Mouse (Mus musculus) kidney, embryonic 16.5 days (tissue): ENCODE results near the gene Rexo2. TPM values are rescaled to one million over a fixed set of nuclear protein-coding genes. Genes with fewer than 3 reads are reported as not detected.
"Not testable (repeated sequence)": the region's sequence is repeated elsewhere in the genome, so short reads cannot be mapped to it uniquely, and the experiment has no call there.

ENCODE experiments used
- ATAC-seq: fragments of 200-750 bp; cut with Nextera tagmentation; 2 replicates; pipeline ENCODE4 v1.8.0; 2017; ENCODE audit warnings: moderate TSS enrichment; ENCODE audit not compliant: low FRiP score, low TSS enrichment
- H3K27ac ChIP-seq: fragments of 300-500 bp; sonication (generic); 2 replicates; pipeline ENCODE4 v1.5.1; 2014; ENCODE audit warnings: low read length
- H3K27me3 ChIP-seq: fragments of 300-500 bp; sonication (generic); 2 replicates; pipeline ENCODE4 v1.6.1; 2014; ENCODE audit warnings: low read length, control low read depth, mixed read lengths; ENCODE audit not compliant: insufficient read depth
- H3K36me3 ChIP-seq: fragments of 300-500 bp; sonication (generic); 2 replicates; pipeline ENCODE4 v1.6.1; 2014; ENCODE audit warnings: low read length, control low read depth, mixed read lengths; ENCODE audit not compliant: insufficient read depth
- H3K4me1 ChIP-seq: fragments of 300-500 bp; sonication (generic); 2 replicates; pipeline ENCODE4 v1.6.1; 2014; ENCODE audit warnings: low read length, control low read depth, mixed read lengths; ENCODE audit not compliant: insufficient read depth
- H3K4me2 ChIP-seq: fragments of 300-500 bp; sonication (generic); replicated peaks from 2 replicates; pipeline ENCODE4 v1.6.1; 2014; ENCODE audit warnings: low read depth, low read length
- H3K4me3 ChIP-seq: fragments of 300-500 bp; sonication (generic); 2 replicates; pipeline ENCODE4 v1.5.1; 2014; ENCODE audit warnings: mild to moderate bottlenecking, low read length
- H3K9ac ChIP-seq: fragments of 300-500 bp; sonication (generic); replicated peaks from 2 replicates; pipeline ENCODE4 v1.6.1; 2014; ENCODE audit warnings: low read length
- H3K9me3 ChIP-seq: fragments of 300-500 bp; sonication (generic); 2 replicates; pipeline ENCODE4 v1.6.1; 2016; ENCODE audit warnings: low read length, control low read depth
- WGBS: fragments of 180-500 bp; shearing (Covaris S2); extraction: QIAGEN DNeasy Blood & Tissue Kit; methylation state at CpG from one replicate; pipeline ENCODE4 v1.1.7; 2014; 5-methylcytosine and 5-hydroxymethylcytosine counted together
- polyA plus RNA-seq: library from polyadenylated mRNA; unstranded; fragments of >200 nt; fragmentation: Nextera tagmentation; extraction: Ambion mirVana; gene quantifications from 2 replicates; pipeline ENCODE4 v1.2.1, GENCODE M21; 2015

The Rexo2 gene
- polyA plus RNA-seq, 1 experiment from 2014 or later: 118 TPM

- WGBS: 92% methylated on average over 12 of the region's 12 CpGs
Observed at GRCm38 (mm10) chr9:48473131-48473530, 7.3 kb downstream of the Rexo2 start.

GRCm38 (mm10) chr9:48472441-48473025 is 7.9 kb downstream of the Rexo2 start:
- Histone ChIP-seq H3K4me1 (0 out of 2 replicates have a peak, but pooled peaks cover 5% of the 10 kb centered on the region), H3K9me3 (no peaks in the 10 kb centered on the region), H3K4me2 (no peak overlapping the region), H3K9ac (no peak overlapping the region), H3K4me3 (no peak overlapping the region), H3K36me3 (peaks cover 29% of the 10 kb centered on the region), H3K27me3 (no peaks in the 10 kb centered on the region), H3K27ac (no peak overlapping the region)
- no peak for ATAC-seq
- 92% methylated on average over 15 of the region's 15 CpGs for WGBS

More at GRCm38 (mm10) chr9:48473131-48473530, 7.3 kb downstream of the Rexo2 start:
- Histone ChIP-seq H3K9ac (no peak overlapping the region), H3K9me3 (no peaks in the 10 kb centered on the region), H3K36me3 (peaks cover 25% of the 10 kb centered on the region), H3K27me3 (no peaks in the 10 kb centered on the region), H3K4me2 (no peak overlapping the region), H3K4me1 (peaks cover 9% of the 10 kb centered on the region; the same call in 1 of the 2 replicates), H3K4me3 (no peak overlapping the region), H3K27ac (no peak overlapping the region)
- no peak for ATAC-seq

GRCm38 (mm10) chr9:48467471-48467870 is 13.0 kb downstream of the Rexo2 start:
- ATAC-seq, H3K4me3 ChIP-seq, H3K27ac ChIP-seq, H3K4me1 ChIP-seq, H3K9me3 ChIP-seq, H3K27me3 ChIP-seq, H3K4me2 ChIP-seq, H3K9ac ChIP-seq: not testable (repeated sequence)
- peaks cover 19% of the 10 kb centered on the region for H3K36me3 ChIP-seq
- 94% methylated on average over 5 of the region's 5 CpGs for WGBS

GRCm38 (mm10) chr9:48466804-48467203 is 13.6 kb downstream of the Rexo2 start:
- Histone ChIP-seq H3K27ac (no peak overlapping the region), H3K4me1 (0 out of 2 replicates have a peak, but pooled peaks cover 2% of the 10 kb centered on the region), H3K9ac (no peak overlapping the region), H3K27me3 (no peaks in the 10 kb centered on the region), H3K4me2 (no peak overlapping the region), H3K36me3 (peaks cover 19% of the 10 kb centered on the region), H3K4me3 (no peak overlapping the region), H3K9me3 (peaks cover 7% of the 10 kb centered on the region)
- no peak for ATAC-seq
- WGBS: 72% methylated on average over 3 of the region's 3 CpGs

- ATAC-seq: no peak
- no peak overlapping the region for H3K4me2 ChIP-seq
- 94% methylated on average over 3 of the region's 3 CpGs for WGBS
- no peak overlapping the region for H3K4me3 ChIP-seq
- no peak overlapping the region for H3K27ac ChIP-seq
- H3K36me3 ChIP-seq: peaks cover 19% of the 10 kb centered on the region
- no peak overlapping the region for H3K9ac ChIP-seq
- peaks cover 7% of the 10 kb centered on the region for H3K9me3 ChIP-seq
- no peaks in the 10 kb centered on the region for H3K27me3 ChIP-seq
- 0 out of 2 replicates have a peak, but pooled peaks cover 2% of the 10 kb centered on the region for H3K4me1 ChIP-seq
Observed at GRCm38 (mm10) chr9:48465671-48466070, 14.8 kb downstream of the Rexo2 start.

GRCm38 (mm10) chr9:48461545-48461944 is 18.9 kb downstream of the Rexo2 start:
- WGBS: 47% methylated on average over 3 of the region's 3 CpGs

GRCm38 (mm10) chr9:48460720-48461119 is 19.7 kb downstream of the Rexo2 start:
- no peak overlapping the region for H3K4me3 ChIP-seq
- H3K27ac ChIP-seq: no peak overlapping the region
- no peaks in the 10 kb centered on the region for H3K4me1 ChIP-seq
- WGBS: 94% methylated on average over 8 of the region's 8 CpGs
- H3K27me3 ChIP-seq: no peaks in the 10 kb centered on the region
- no peak overlapping the region for H3K4me2 ChIP-seq
- no peak overlapping the region for H3K9ac ChIP-seq
- peaks cover 3% of the 10 kb centered on the region; the same call in 1 of the 2 replicates for H3K9me3 ChIP-seq
- ATAC-seq: no peak
- H3K36me3 ChIP-seq: peaks cover 3% of the 10 kb centered on the region

More at GRCm38 (mm10) chr9:48461545-48461944, 18.9 kb downstream of the Rexo2 start:
- Histone ChIP-seq H3K4me2 (no peak overlapping the region), H3K4me1 (no peaks in the 10 kb centered on the region), H3K27ac (no peak overlapping the region), H3K36me3 (peaks cover 4% of the 10 kb centered on the region), H3K9ac (no peak overlapping the region), H3K9me3 (peaks cover 4% of the 10 kb centered on the region; the same call in 1 of the 2 replicates), H3K27me3 (no peaks in the 10 kb centered on the region), H3K4me3 (no peak overlapping the region)
- ATAC-seq: no peak

GRCm38 (mm10) chr9:48459391-48459790 is 21.0 kb downstream of the Rexo2 start:
- H3K4me3 ChIP-seq: no peak overlapping the region
- no peak overlapping the region for H3K9ac ChIP-seq
- H3K9me3 ChIP-seq: no peaks in the 10 kb centered on the region
- H3K4me2 ChIP-seq: no peak overlapping the region
- WGBS: 78% methylated on average over 5 of the region's 5 CpGs
- ATAC-seq: no peak
- H3K27ac ChIP-seq: no peak overlapping the region
- no peaks in the 10 kb centered on the region for H3K4me1 ChIP-seq
- no peaks in the 10 kb centered on the region for H3K27me3 ChIP-seq
- no peaks in the 10 kb centered on the region for H3K36me3 ChIP-seq

- no peaks in the 10 kb centered on the region for H3K9me3 ChIP-seq
Observed at GRCm38 (mm10) chr9:48458879-48459278, 21.5 kb downstream of the Rexo2 start.

GRCm38 (mm10) chr9:48455961-48456360 is 24.5 kb downstream of the Rexo2 start:
- no peak overlapping the region for H3K9ac ChIP-seq
- H3K4me2 ChIP-seq: no peak overlapping the region
- H3K27me3 ChIP-seq: no peaks in the 10 kb centered on the region
- no peak for ATAC-seq
- H3K9me3 ChIP-seq: no peaks in the 10 kb centered on the region
- WGBS: 89% methylated on average over 3 of the region's 3 CpGs
- H3K4me3 ChIP-seq: no peak overlapping the region
- H3K27ac ChIP-seq: no peak overlapping the region
- no peaks in the 10 kb centered on the region for H3K36me3 ChIP-seq
- H3K4me1 ChIP-seq: no peaks in the 10 kb centered on the region

More at GRCm38 (mm10) chr9:48458879-48459278, 21.5 kb downstream of the Rexo2 start:
- no peak for ATAC-seq
- no peak overlapping the region for H3K27ac ChIP-seq
- no peaks in the 10 kb centered on the region for H3K36me3 ChIP-seq
- no peaks in the 10 kb centered on the region for H3K4me1 ChIP-seq
- H3K9ac ChIP-seq: no peak overlapping the region
- WGBS: 73% methylated on average over 3 of the region's 3 CpGs
- no peak overlapping the region for H3K4me3 ChIP-seq
- no peaks in the 10 kb centered on the region for H3K27me3 ChIP-seq
- no peak overlapping the region for H3K4me2 ChIP-seq
